Mouse (Mus musculus): ENCODE data around the gene Ptpn14. TPM values are rescaled to one million over a fixed set of nuclear protein-coding genes. Genes with fewer than 3 reads are reported as not detected.
A peak's percentile ranks its signal among the peaks of the same experiment; 100 is the strongest.

The Ptpn14 gene
- polyA plus RNA-seq, 1 experiment from 2014 or later, result 16.1 TPM

DNA sequence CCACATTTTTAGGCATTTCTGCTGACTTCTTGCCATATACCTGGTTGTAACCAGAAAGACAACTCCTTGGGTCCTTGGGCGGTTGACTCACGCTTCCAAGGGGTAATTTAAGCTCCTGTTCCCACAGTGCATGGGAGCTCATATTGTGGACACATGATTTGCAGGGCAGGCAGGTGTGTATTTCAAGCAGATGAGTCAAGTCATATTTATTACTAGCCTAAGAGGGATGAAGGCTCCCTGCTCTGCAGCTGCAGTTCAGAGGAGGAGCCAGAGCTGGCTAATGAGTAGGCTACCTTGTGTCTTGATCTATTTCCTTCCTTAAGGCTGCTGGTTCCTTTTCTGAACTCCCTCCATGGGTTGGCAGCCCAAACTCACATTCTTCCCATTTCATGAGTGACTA is 83.7 kb downstream of the Ptpn14 start:
- Histone ChIP-seq H3K9me3 (ENCODE audit: low read length) (no peaks in the 10 kb centered on the region), H3K36me3 (ENCODE audit: insufficient read depth, low read length) (0 out of 2 replicates have a peak, but pooled peaks cover 7% of the 10 kb centered on the region), H3K27me3 (ENCODE audit: insufficient read depth, low read length) (no peaks in the 10 kb centered on the region), H3K9ac (replicated peaks; ENCODE audit: low read length) (no peak overlapping the region), H3K27ac (ENCODE audit: low read length) (no peak overlapping the region), H3K4me1 (ENCODE audit: insufficient read depth, low read length) (peaks cover 23% of the 10 kb centered on the region), H3K4me3 (ENCODE audit: low read length) (no peak overlapping the region), H3K4me2 (replicated peaks; ENCODE audit: low read depth, low read length) (no peak overlapping the region)
- WGBS, result 61% methylated on average over 2 of the region's 2 CpGs
- ATAC-seq (ENCODE audit: low FRiP score, low TSS enrichment), result no peak

DNA sequence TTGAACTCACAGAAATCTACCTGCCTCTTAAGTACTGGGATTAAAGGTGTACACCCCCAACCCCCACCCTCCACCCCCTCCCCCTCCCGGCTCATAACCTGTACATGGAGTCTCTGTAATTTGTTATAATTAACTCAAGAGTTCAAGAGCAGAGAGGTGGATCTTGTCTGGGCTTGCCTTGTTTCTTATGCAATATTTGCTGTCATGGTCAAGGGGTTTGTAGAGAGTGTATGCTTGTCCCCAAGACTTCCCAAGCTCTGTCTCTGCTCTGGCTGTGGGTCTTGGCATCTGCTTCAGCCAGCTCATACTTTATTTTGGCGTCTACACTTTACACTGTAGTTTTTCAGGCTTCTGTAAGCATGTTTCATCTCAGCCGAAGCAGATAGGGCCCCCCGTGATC is 86.3 kb downstream of the Ptpn14 start:
- no peaks in the 10 kb centered on the region for H3K9me3 ChIP-seq (ENCODE audit: low read length)

DNA sequence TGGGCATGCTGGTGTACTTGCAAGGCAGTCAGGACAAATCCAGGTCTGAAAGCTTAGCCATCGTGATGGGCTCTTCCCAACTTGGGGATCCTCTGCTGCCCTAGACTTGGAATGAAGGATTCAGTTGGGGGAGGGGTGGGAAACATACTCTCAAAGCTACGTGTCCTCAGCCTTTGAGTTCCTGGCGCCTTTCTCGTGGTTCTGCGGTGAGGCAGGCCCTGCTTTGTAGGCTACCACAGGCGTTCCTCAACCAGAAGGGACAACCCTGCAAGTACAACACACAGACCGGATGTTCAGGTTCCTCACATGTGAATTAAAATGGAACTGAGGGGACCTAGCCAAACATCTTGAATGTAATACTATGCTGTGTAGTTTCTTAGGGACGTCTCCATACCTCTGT is 89.0 kb downstream of the Ptpn14 start:
- WGBS, result 68% methylated on average over 8 of the region's 8 CpGs
- H3K27ac ChIP-seq (ENCODE audit: low read length), result peak overlapping the region; percentile 54
- no peak overlapping the region for H3K4me3 ChIP-seq (ENCODE audit: low read length)
- no peak overlapping the region for H3K4me2 ChIP-seq (replicated peaks; ENCODE audit: low read depth, low read length)
- H3K27me3 ChIP-seq (ENCODE audit: insufficient read depth, low read length), result no peaks in the 10 kb centered on the region
- no peaks in the 10 kb centered on the region for H3K9me3 ChIP-seq (ENCODE audit: low read length)
- H3K4me1 ChIP-seq (ENCODE audit: insufficient read depth, low read length), result peaks cover 35% of the 10 kb centered on the region
- ATAC-seq (ENCODE audit: low FRiP score, low TSS enrichment), result no peak
- no peak overlapping the region for H3K9ac ChIP-seq (replicated peaks; ENCODE audit: low read length)
- no peaks in the 10 kb centered on the region for H3K36me3 ChIP-seq (ENCODE audit: insufficient read depth, low read length)

More for the DNA sequence above, 86.3 kb downstream of the Ptpn14 start:
- Histone ChIP-seq H3K4me3 (ENCODE audit: low read length) (no peak overlapping the region), H3K4me2 (replicated peaks; ENCODE audit: low read depth, low read length) (no peak overlapping the region), H3K4me1 (ENCODE audit: insufficient read depth, low read length) (peaks cover 35% of the 10 kb centered on the region), H3K36me3 (ENCODE audit: insufficient read depth, low read length) (no peaks in the 10 kb centered on the region), H3K27me3 (ENCODE audit: insufficient read depth, low read length) (no peaks in the 10 kb centered on the region), H3K9ac (replicated peaks; ENCODE audit: low read length) (no peak overlapping the region), H3K27ac (ENCODE audit: low read length) (no peak overlapping the region)
- 79% methylated on average over 4 of the region's 4 CpGs for WGBS
- ATAC-seq (ENCODE audit: low FRiP score, low TSS enrichment), result no peak

GRCm38 (mm10) chr1:189817810-189818209 is 89.7 kb downstream of the Ptpn14 start:
- H3K4me3 ChIP-seq (ENCODE audit: low read length), result no peak overlapping the region
- no peak for ATAC-seq (ENCODE audit: low FRiP score, low TSS enrichment)
- peaks cover 35% of the 10 kb centered on the region for H3K4me1 ChIP-seq (ENCODE audit: insufficient read depth, low read length)
- H3K9me3 ChIP-seq (ENCODE audit: low read length), result no peaks in the 10 kb centered on the region
- H3K4me2 ChIP-seq (replicated peaks; ENCODE audit: low read depth, low read length), result no peak overlapping the region
- WGBS, result 49% methylated on average over 9 of the region's 9 CpGs
- peak overlapping the region; percentile 54 for H3K27ac ChIP-seq (ENCODE audit: low read length)
- no peaks in the 10 kb centered on the region for H3K36me3 ChIP-seq (ENCODE audit: insufficient read depth, low read length)
- H3K9ac ChIP-seq (replicated peaks; ENCODE audit: low read length), result no peak overlapping the region
- H3K27me3 ChIP-seq (ENCODE audit: insufficient read depth, low read length), result no peaks in the 10 kb centered on the region

DNA sequence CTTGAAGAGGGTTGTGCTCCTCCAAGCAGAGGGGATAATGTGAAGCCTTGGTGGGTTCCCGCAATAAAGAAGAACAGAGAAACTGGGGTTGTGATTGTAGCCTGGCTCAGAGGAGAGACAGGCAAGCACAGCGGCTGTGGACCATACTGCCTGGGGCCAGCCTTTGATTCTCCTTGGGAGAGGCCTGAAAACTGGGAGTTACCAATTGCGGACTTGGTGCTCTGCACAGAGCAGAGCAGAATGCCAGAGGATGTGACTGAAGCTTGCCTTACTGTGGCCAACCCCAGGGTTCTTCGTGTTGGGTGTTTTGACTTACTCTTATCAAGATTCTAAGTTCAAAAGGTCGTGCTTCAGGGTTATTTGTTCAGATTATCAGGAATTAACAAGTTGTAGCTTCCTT is 92.0 kb downstream of the Ptpn14 start:
- H3K27ac ChIP-seq (ENCODE audit: low read length), result no peak overlapping the region
- peaks cover 6% of the 10 kb centered on the region for H3K36me3 ChIP-seq (ENCODE audit: insufficient read depth, low read length)
- H3K4me2 ChIP-seq (replicated peaks; ENCODE audit: low read depth, low read length), result no peak overlapping the region
- H3K9ac ChIP-seq (replicated peaks; ENCODE audit: low read length), result no peak overlapping the region
- H3K4me3 ChIP-seq (ENCODE audit: low read length), result no peak overlapping the region
- no peak for ATAC-seq (ENCODE audit: low FRiP score, low TSS enrichment)
- peaks cover 26% of the 10 kb centered on the region for H3K4me1 ChIP-seq (ENCODE audit: insufficient read depth, low read length)
- no peaks in the 10 kb centered on the region for H3K9me3 ChIP-seq (ENCODE audit: low read length)
- no peaks in the 10 kb centered on the region for H3K27me3 ChIP-seq (ENCODE audit: insufficient read depth, low read length)
- WGBS, result 58% methylated on average over 5 of the region's 5 CpGs

- H3K27me3 ChIP-seq (ENCODE audit: insufficient read depth, low read length), result no peaks in the 10 kb centered on the region
- H3K9me3 ChIP-seq (ENCODE audit: low read length), result no peaks in the 10 kb centered on the region
- no peak overlapping the region for H3K9ac ChIP-seq (replicated peaks; ENCODE audit: low read length)
- H3K4me3 ChIP-seq (ENCODE audit: low read length), result no peak overlapping the region
- H3K27ac ChIP-seq (ENCODE audit: low read length), result no peak overlapping the region
- no peak for ATAC-seq (ENCODE audit: low FRiP score, low TSS enrichment)
- no peak overlapping the region for H3K4me2 ChIP-seq (replicated peaks; ENCODE audit: low read depth, low read length)
- 76% methylated on average over 5 of the region's 5 CpGs for WGBS
- H3K4me1 ChIP-seq (ENCODE audit: insufficient read depth, low read length), result peaks cover 4% of the 10 kb centered on the region; the same call in 1 of the 2 replicates
- H3K36me3 ChIP-seq (ENCODE audit: insufficient read depth, low read length), result peaks cover 36% of the 10 kb centered on the region
These were observed 96.4 kb downstream of the Ptpn14 start for GRCm38 (mm10) chr1:189824436-189824835.

GRCm38 (mm10) chr1:189830391-189830790 is 102.3 kb downstream of the Ptpn14 start:
- no peaks in the 10 kb centered on the region for H3K9me3 ChIP-seq (ENCODE audit: low read length)
- H3K4me1 ChIP-seq (ENCODE audit: insufficient read depth, low read length), result peaks cover 16% of the 10 kb centered on the region
- peaks cover 38% of the 10 kb centered on the region for H3K36me3 ChIP-seq (ENCODE audit: insufficient read depth, low read length)
- H3K4me2 ChIP-seq (replicated peaks; ENCODE audit: low read depth, low read length), result no peak overlapping the region
- ATAC-seq (ENCODE audit: low FRiP score, low TSS enrichment), result peak; percentile 8; the same call in 1 of the 2 replicates
- H3K9ac ChIP-seq (replicated peaks; ENCODE audit: low read length), result no peak overlapping the region
- H3K27ac ChIP-seq (ENCODE audit: low read length), result no peak overlapping the region
- WGBS, result 50% methylated on average over 4 of the region's 4 CpGs
- H3K4me3 ChIP-seq (ENCODE audit: low read length), result no peak overlapping the region
- no peaks in the 10 kb centered on the region for H3K27me3 ChIP-seq (ENCODE audit: insufficient read depth, low read length)

GRCm38 (mm10) chr1:189830797-189831232 is 102.7 kb downstream of the Ptpn14 start:
- Histone ChIP-seq H3K4me1 (ENCODE audit: insufficient read depth, low read length) (peaks cover 16% of the 10 kb centered on the region), H3K27ac (ENCODE audit: low read length) (no peak overlapping the region), H3K36me3 (ENCODE audit: insufficient read depth, low read length) (peaks cover 35% of the 10 kb centered on the region), H3K27me3 (ENCODE audit: insufficient read depth, low read length) (no peaks in the 10 kb centered on the region), H3K9me3 (ENCODE audit: low read length) (no peaks in the 10 kb centered on the region), H3K4me2 (replicated peaks; ENCODE audit: low read depth, low read length) (no peak overlapping the region), H3K4me3 (ENCODE audit: low read length) (no peak overlapping the region), H3K9ac (replicated peaks; ENCODE audit: low read length) (no peak overlapping the region)
- WGBS, result 18% methylated on average over 12 of the region's 12 CpGs
- ATAC-seq (ENCODE audit: low FRiP score, low TSS enrichment), result peak; percentile 52; the same call in 1 of the 2 replicates

GRCm38 (mm10) chr1:189833351-189833750 is 105.3 kb downstream of the Ptpn14 start:
- Histone ChIP-seq H3K27ac (ENCODE audit: low read length) (no peak overlapping the region), H3K27me3 (ENCODE audit: insufficient read depth, low read length) (no peaks in the 10 kb centered on the region), H3K9me3 (ENCODE audit: low read length) (no peaks in the 10 kb centered on the region), H3K36me3 (ENCODE audit: insufficient read depth, low read length) (peaks cover 33% of the 10 kb centered on the region), H3K4me3 (ENCODE audit: low read length) (no peak overlapping the region), H3K4me1 (ENCODE audit: insufficient read depth, low read length) (peaks cover 16% of the 10 kb centered on the region), H3K9ac (replicated peaks; ENCODE audit: low read length) (no peak overlapping the region), H3K4me2 (replicated peaks; ENCODE audit: low read depth, low read length) (no peak overlapping the region)
- WGBS, result 54% methylated on average over 7 of the region's 7 CpGs
- ATAC-seq (ENCODE audit: low FRiP score, low TSS enrichment), result no peak

- Histone ChIP-seq H3K36me3 (ENCODE audit: insufficient read depth, low read length) (peaks cover 32% of the 10 kb centered on the region), H3K27me3 (ENCODE audit: insufficient read depth, low read length) (no peaks in the 10 kb centered on the region), H3K27ac (ENCODE audit: low read length) (no peak overlapping the region), H3K9me3 (ENCODE audit: low read length) (no peaks in the 10 kb centered on the region), H3K4me2 (replicated peaks; ENCODE audit: low read depth, low read length) (no peak overlapping the region), H3K4me3 (ENCODE audit: low read length) (no peak overlapping the region), H3K9ac (replicated peaks; ENCODE audit: low read length) (no peak overlapping the region), H3K4me1 (ENCODE audit: insufficient read depth, low read length) (peaks cover 16% of the 10 kb centered on the region)
- WGBS, result 30% methylated on average over 13 of the region's 13 CpGs
- no peak; the same call in 1 of the 2 replicates for ATAC-seq (ENCODE audit: low FRiP score, low TSS enrichment)
These were observed 106.1 kb downstream of the Ptpn14 start for GRCm38 (mm10) chr1:189834166-189834565.

Measured in kidney, embryonic 16.5 days (tissue).